Mouse (Mus musculus): ENCODE measurements around the gene S100a7a. TPM values are rescaled to one million over a fixed set of nuclear protein-coding genes. Genes with fewer than 3 reads are reported as not detected.

Gene S100a7a
- polyA plus RNA-seq, 1 experiment = 0.08 TPM

- H3K4me3 ChIP-seq (ENCODE audit: extremely low read depth, insufficient read depth, insufficient read length) = no peak overlapping the region
- no peaks in the 10 kb centered on the region for H3K27me3 ChIP-seq (ENCODE audit: control insufficient read depth, insufficient read depth, low read length)
- peaks cover 21% of the 10 kb centered on the region; the same call in 1 of the 2 replicates for H3K4me1 ChIP-seq (ENCODE audit: control insufficient read depth, insufficient read depth, insufficient read length)
- WGBS = 84% methylated on average over 11 of the region's 11 CpGs
- DNase-seq (ENCODE audit: low read depth in 1 of 2, low spot score in 2 of 2) = no peak
- H3K27ac ChIP-seq (ENCODE audit: insufficient read depth, low read length) = no peak overlapping the region
- H3K36me3 ChIP-seq (ENCODE audit: control insufficient read depth, insufficient read depth, low read length) = no peaks in the 10 kb centered on the region
- TF ChIP-seq CTCF (IDR thresholded peaks at IDR 0.05; ENCODE audit: extremely low read depth, insufficient read depth, insufficient read length, insufficient replicate concordance) = no peak
- TF ChIP-seq POLR2A (IDR thresholded peaks at IDR 0.05; ENCODE audit: low read depth, low read length) = no peak
Observed at GRCm38 (mm10) chr3:90614611-90615251, 39.1 kb upstream of the S100a7a start.

- Histone ChIP-seq H3K27ac (ENCODE audit: insufficient read depth, low read length) (no peak overlapping the region), H3K4me1 (ENCODE audit: control insufficient read depth, insufficient read depth, insufficient read length) (peaks cover 21% of the 10 kb centered on the region; the same call in 1 of the 2 replicates), H3K27me3 (ENCODE audit: control insufficient read depth, insufficient read depth, low read length) (no peaks in the 10 kb centered on the region), H3K36me3 (ENCODE audit: control insufficient read depth, insufficient read depth, low read length) (no peaks in the 10 kb centered on the region), H3K4me3 (ENCODE audit: extremely low read depth, insufficient read depth, insufficient read length) (no peak overlapping the region)
- WGBS = 4% methylated on average over 7 of the region's 7 CpGs
- TF ChIP-seq CTCF (IDR thresholded peaks at IDR 0.05; ENCODE audit: extremely low read depth, insufficient read depth, insufficient read length, insufficient replicate concordance) = peak; percentile 86; the same call in 1 of the 2 replicates
- TF ChIP-seq POLR2A (IDR thresholded peaks at IDR 0.05; ENCODE audit: low read depth, low read length) = no peak
- peak; percentile 58 to 69 for DNase-seq (ENCODE audit: low read depth in 1 of 2, low spot score in 2 of 2)
Observed at GRCm38 (mm10) chr3:90615415-90615814, 38.4 kb upstream of the S100a7a start.

GRCm38 (mm10) chr3:90615911-90616310 is 37.9 kb upstream of the S100a7a start:
- Histone ChIP-seq H3K4me1 (ENCODE audit: control insufficient read depth, insufficient read depth, insufficient read length) (peaks cover 21% of the 10 kb centered on the region; the same call in 1 of the 2 replicates), H3K27ac (ENCODE audit: insufficient read depth, low read length) (no peak overlapping the region)

GRCm38 (mm10) chr3:90617586-90617985 is 36.2 kb upstream of the S100a7a start:
- H3K27ac ChIP-seq (ENCODE audit: insufficient read depth, low read length) = no peak overlapping the region
- TF ChIP-seq POLR2A (IDR thresholded peaks at IDR 0.05; ENCODE audit: low read depth, low read length) (no peak), CTCF (IDR thresholded peaks at IDR 0.05; ENCODE audit: extremely low read depth, insufficient read depth, insufficient read length, insufficient replicate concordance) (no peak)

More at GRCm38 (mm10) chr3:90615911-90616310, 37.9 kb upstream of the S100a7a start:
- Histone ChIP-seq H3K27me3 (ENCODE audit: control insufficient read depth, insufficient read depth, low read length) (no peaks in the 10 kb centered on the region), H3K4me3 (ENCODE audit: extremely low read depth, insufficient read depth, insufficient read length) (no peak overlapping the region), H3K36me3 (ENCODE audit: control insufficient read depth, insufficient read depth, low read length) (no peaks in the 10 kb centered on the region)
- DNase-seq (ENCODE audit: low read depth in 1 of 2, low spot score in 2 of 2) = no peak
- TF ChIP-seq POLR2A (IDR thresholded peaks at IDR 0.05; ENCODE audit: low read depth, low read length) = no peak
- no peak for TF ChIP-seq CTCF (IDR thresholded peaks at IDR 0.05; ENCODE audit: extremely low read depth, insufficient read depth, insufficient read length, insufficient replicate concordance)
- 75% methylated on average over 1 of the region's 1 CpGs for WGBS

GRCm38 (mm10) chr3:90621552-90621951 is 32.3 kb upstream of the S100a7a start:
- no peak overlapping the region for H3K4me3 ChIP-seq (ENCODE audit: extremely low read depth, insufficient read depth, insufficient read length)
- 32% methylated on average over 7 of the region's 7 CpGs for WGBS

More at GRCm38 (mm10) chr3:90617586-90617985, 36.2 kb upstream of the S100a7a start:
- H3K4me3 ChIP-seq (ENCODE audit: extremely low read depth, insufficient read depth, insufficient read length) = no peak overlapping the region
- no peaks in the 10 kb centered on the region for H3K36me3 ChIP-seq (ENCODE audit: control insufficient read depth, insufficient read depth, low read length)
- peaks cover 15% of the 10 kb centered on the region; the same call in 1 of the 2 replicates for H3K4me1 ChIP-seq (ENCODE audit: control insufficient read depth, insufficient read depth, insufficient read length)
- WGBS = 3% methylated on average over 1 of the region's 1 CpGs
- DNase-seq (ENCODE audit: low read depth in 1 of 2, low spot score in 2 of 2) = no peak
- H3K27me3 ChIP-seq (ENCODE audit: control insufficient read depth, insufficient read depth, low read length) = no peaks in the 10 kb centered on the region

GRCm38 (mm10) chr3:90623435-90624071 is 30.3 kb upstream of the S100a7a start:
- no peaks in the 10 kb centered on the region for H3K27me3 ChIP-seq (ENCODE audit: control insufficient read depth, insufficient read depth, low read length)
- DNase-seq (ENCODE audit: low read depth in 1 of 2, low spot score in 2 of 2) = peak in 1 of 2 experiments; percentile 34
- 33% methylated on average over 2 of the region's 2 CpGs for WGBS
- H3K27ac ChIP-seq (ENCODE audit: insufficient read depth, low read length) = no peak overlapping the region
- H3K4me3 ChIP-seq (ENCODE audit: extremely low read depth, insufficient read depth, insufficient read length) = no peak overlapping the region
- no peak for TF ChIP-seq POLR2A (IDR thresholded peaks at IDR 0.05; ENCODE audit: low read depth, low read length)
- no peak for TF ChIP-seq CTCF (IDR thresholded peaks at IDR 0.05; ENCODE audit: extremely low read depth, insufficient read depth, insufficient read length, insufficient replicate concordance)
- no peaks in the 10 kb centered on the region for H3K36me3 ChIP-seq (ENCODE audit: control insufficient read depth, insufficient read depth, low read length)
- H3K4me1 ChIP-seq (ENCODE audit: control insufficient read depth, insufficient read depth, insufficient read length) = no peaks in the 10 kb centered on the region; the same call in 1 of the 2 replicates

More at GRCm38 (mm10) chr3:90621552-90621951, 32.3 kb upstream of the S100a7a start:
- TF ChIP-seq CTCF (IDR thresholded peaks at IDR 0.05; ENCODE audit: extremely low read depth, insufficient read depth, insufficient read length, insufficient replicate concordance) (no peak), POLR2A (IDR thresholded peaks at IDR 0.05; ENCODE audit: low read depth, low read length) (no peak)
- H3K27ac ChIP-seq (ENCODE audit: insufficient read depth, low read length) = no peak overlapping the region
- no peaks in the 10 kb centered on the region for H3K27me3 ChIP-seq (ENCODE audit: control insufficient read depth, insufficient read depth, low read length)
- DNase-seq (ENCODE audit: low read depth in 1 of 2, low spot score in 2 of 2) = no peak
- no peaks in the 10 kb centered on the region for H3K36me3 ChIP-seq (ENCODE audit: control insufficient read depth, insufficient read depth, low read length)
- H3K4me1 ChIP-seq (ENCODE audit: control insufficient read depth, insufficient read depth, insufficient read length) = no peaks in the 10 kb centered on the region; the same call in 1 of the 2 replicates

All from spleen, adult 2 months (tissue).